Mouse (Mus musculus) MEL (cell line): Measurements from ENCODE around the gene Iqca.

Source experiments
- CTCF ChIP-seq, 3 experiments: IDR thresholded peaks in 2 of 3; conservative IDR thresholded peaks in 1 of 3; 2 replicates each; pipeline ENCODE4 v1.5.1; 2011 to 2012; ENCODE audit warnings: low read length in 3 of 3, low read depth in 2 of 3, mild to moderate bottlenecking in 2 of 3, improper control_type of control experiment in 1 of 3, inconsistent platforms in 1 of 3, mixed read lengths in 1 of 3, moderate library complexity in 1 of 3; ENCODE audit not compliant: control insufficient read depth in 1 of 3, insufficient read depth in 1 of 3, poor library complexity in 1 of 3, severe bottlenecking in 1 of 3
- JUND ChIP-seq: IDR thresholded peaks from 2 replicates; pipeline ENCODE4 v1.6.1; 2011; ENCODE audit warnings: low read depth, mild to moderate bottlenecking, improper control_type of control experiment, low read length
- POLR2AphosphoS2 ChIP-seq: IDR thresholded peaks from 2 replicates; pipeline ENCODE4 v1.6.1; 2011; ENCODE audit warnings: low read length, improper control_type of control experiment
- ZMIZ1 ChIP-seq: IDR thresholded peaks from 2 replicates; pipeline ENCODE4 v1.6.1; 2012; ENCODE audit warnings: low read depth, mild to moderate bottlenecking, inconsistent platforms, low read length, improper control_type of control experiment, moderate library complexity

DNA sequence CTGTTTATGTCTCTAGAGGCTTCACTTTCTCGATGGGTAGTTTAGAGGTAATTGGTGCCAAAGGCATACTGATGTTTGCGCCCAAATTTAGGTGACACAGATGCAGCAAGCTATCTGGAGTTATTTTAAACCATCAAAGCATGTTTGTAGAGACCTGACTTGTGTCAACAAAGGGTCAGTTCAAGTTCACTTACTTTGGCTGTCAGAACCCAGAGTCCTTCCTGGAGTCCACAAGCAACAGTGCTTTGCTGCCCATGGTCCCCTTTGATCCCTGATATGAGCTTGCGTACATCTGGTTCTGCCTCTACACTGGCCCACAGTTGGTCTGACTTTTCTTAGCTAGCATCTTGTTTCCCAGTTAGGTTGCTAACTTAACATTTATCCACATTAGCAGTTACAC lies 153.3 kb downstream of the Iqca start:
- TF ChIP-seq POLR2AphosphoS2 (no peak), CTCF (IDR thresholded peaks at IDR 0.05 in 2 of 3, conservative IDR thresholded peaks at IDR 0.05 in 1 of 3; ENCODE audit: control insufficient read depth in 1 of 3, insufficient read depth in 1 of 3, low read depth in 2 of 3, low read length in 3 of 3, poor library complexity in 1 of 3, severe bottlenecking in 1 of 3) (no peak), JUND (no peak), ZMIZ1 (no peak)
